Mouse (Mus musculus) intestine, postnatal 0 days (tissue): ENCODE results near the gene Hspg2. TPM values are rescaled to one million over a fixed set of nuclear protein-coding genes. Genes with fewer than 3 reads are reported as not detected.

ENCODE experiments used
- ATAC-seq: fragments of 200-750 bp; cut with Nextera tagmentation; 2 replicates; pipeline ENCODE4 v1.8.0; 2017; ENCODE audit warnings: mild to moderate bottlenecking, moderate TSS enrichment, moderate library complexity
- H3K27ac ChIP-seq: fragments of 300-500 bp; sonication (generic); 2 replicates; pipeline ENCODE4 v1.5.1; 2014; ENCODE audit warnings: mild to moderate bottlenecking, low read depth, low read length, moderate library complexity
- H3K27me3 ChIP-seq: fragments of 300-500 bp; sonication (generic); replicated peaks from 2 replicates; pipeline ENCODE4 v1.6.1; 2014; ENCODE audit warnings: low read length, mixed read lengths; ENCODE audit not compliant: control insufficient read depth, insufficient read depth
- H3K36me3 ChIP-seq: fragments of 300-500 bp; sonication (generic); 2 replicates; pipeline ENCODE4 v1.6.1; 2014; ENCODE audit warnings: mild to moderate bottlenecking, moderate library complexity; ENCODE audit not compliant: control insufficient read depth, insufficient read depth
- H3K4me1 ChIP-seq: fragments of 300-500 bp; sonication (generic); replicated peaks from 2 replicates; pipeline ENCODE4 v1.6.1; 2014; ENCODE audit warnings: antibody characterized with exemption, low read length, mixed read lengths; ENCODE audit not compliant: control insufficient read depth, insufficient read depth
- H3K4me2 ChIP-seq: fragments of 300-500 bp; sonication (generic); replicated peaks from 2 replicates; pipeline ENCODE4 v1.6.1; 2014; ENCODE audit warnings: low read depth, mild to moderate bottlenecking, moderate library complexity
- H3K4me3 ChIP-seq: fragments of 300-500 bp; sonication (generic); 2 replicates; pipeline ENCODE4 v1.5.1; 2014; ENCODE audit warnings: low read depth, low read length
- H3K9ac ChIP-seq: fragments of 300-500 bp; sonication (generic); 2 replicates; pipeline ENCODE4 v1.6.1; 2014; ENCODE audit warnings: mild to moderate bottlenecking, low read depth, low read length
- H3K9me3 ChIP-seq: fragments of 300-500 bp; sonication (generic); 2 replicates; pipeline ENCODE4 v1.6.1; 2016; ENCODE audit warnings: mixed run types; ENCODE audit not compliant: control insufficient read depth
- CTCF ChIP-seq: sonication (generic); IDR thresholded peaks from 2 replicates; pipeline ENCODE4 v1.5.1; 2016; ENCODE audit warnings: low read depth, mild to moderate bottlenecking, control low read depth, antibody characterized with exemption, moderate library complexity
- WGBS: fragments of 180-500 bp; shearing (Covaris S2); extraction: QIAGEN DNeasy Blood & Tissue Kit; methylation state at CpG from one replicate; pipeline ENCODE4 v1.1.7; 2014; 5-methylcytosine and 5-hydroxymethylcytosine counted together
- polyA plus RNA-seq: library from polyadenylated mRNA; unstranded; fragments of >200 nt; fragmentation: Nextera tagmentation; extraction: Ambion mirVana; gene quantifications from 2 replicates; pipeline ENCODE4 v1.2.1, GENCODE M21; 2015

Hspg2 gene
- polyA plus RNA-seq, 1 experiment from 2014 or later: 16.3 TPM

GRCm38 (mm10) chr4:137466991-137467390 lies 1.6 kb upstream of the Hspg2 start:
- ATAC-seq: no peak
- Histone ChIP-seq H3K4me2 (no peak overlapping the region), H3K9me3 (no peaks in the 10 kb centered on the region), H3K4me1 (0 out of 2 replicates have a peak, but pooled peaks cover 2% of the 10 kb centered on the region), H3K36me3 (no peaks in the 10 kb centered on the region), H3K9ac (no peak overlapping the region), H3K27me3 (no peaks in the 10 kb centered on the region), H3K4me3 (no peak overlapping the region), H3K27ac (no peak overlapping the region)
- no peak for TF ChIP-seq CTCF
- 81% methylated on average over 4 of the region's 4 CpGs for WGBS

GRCm38 (mm10) chr4:137467525-137467924 lies 1.0 kb upstream of the Hspg2 start:
- no peak for ATAC-seq
- no peaks in the 10 kb centered on the region for H3K9me3 ChIP-seq
- no peak overlapping the region for H3K27ac ChIP-seq
- H3K4me3 ChIP-seq: no peak overlapping the region
- H3K4me2 ChIP-seq: no peak overlapping the region
- H3K9ac ChIP-seq: no peak overlapping the region
- no peaks in the 10 kb centered on the region for H3K27me3 ChIP-seq
- 85% methylated on average over 2 of the region's 2 CpGs for WGBS
- no peak for TF ChIP-seq CTCF
- H3K36me3 ChIP-seq: no peaks in the 10 kb centered on the region
- no peaks in the 10 kb centered on the region for H3K4me1 ChIP-seq

GRCm38 (mm10) chr4:137469081-137469844 lies 694 bp downstream of the Hspg2 start:
- Histone ChIP-seq H3K27ac (no peak overlapping the region; the same call in 1 of the 2 replicates), H3K36me3 (no peaks in the 10 kb centered on the region), H3K4me1 (no peaks in the 10 kb centered on the region), H3K27me3 (no peaks in the 10 kb centered on the region), H3K9ac (peak overlapping the region; percentile 75), H3K4me3 (peak overlapping the region; percentile 64), H3K9me3 (no peaks in the 10 kb centered on the region), H3K4me2 (peak overlapping the region; percentile 92)
- peak; percentile 11; the same call in 1 of the 2 replicates for ATAC-seq
- peak; percentile 1; the same call in 1 of the 2 replicates for TF ChIP-seq CTCF
- 6% methylated on average over 20 of the region's 20 CpGs for WGBS

GRCm38 (mm10) chr4:137469845-137470692 lies 1.5 kb downstream of the Hspg2 start:
- Histone ChIP-seq H3K9ac (peak overlapping the region; percentile 75; the same call in 1 of the 2 replicates), H3K27ac (no peak overlapping the region), H3K4me1 (no peaks in the 10 kb centered on the region), H3K4me3 (peak overlapping the region; percentile 64), H3K4me2 (peak overlapping the region; percentile 92), H3K27me3 (no peaks in the 10 kb centered on the region), H3K9me3 (no peaks in the 10 kb centered on the region), H3K36me3 (no peaks in the 10 kb centered on the region)
- TF ChIP-seq CTCF: peak; percentile 38
- ATAC-seq: no peak
- WGBS: 41% methylated on average over 15 of the region's 15 CpGs

- ATAC-seq: no peak
- Histone ChIP-seq H3K9me3 (no peaks in the 10 kb centered on the region), H3K27me3 (no peaks in the 10 kb centered on the region), H3K4me3 (peak overlapping the region; percentile 64; the same call in 1 of the 2 replicates), H3K27ac (no peak overlapping the region), H3K9ac (no peak overlapping the region), H3K4me2 (peak overlapping the region; percentile 92), H3K36me3 (no peaks in the 10 kb centered on the region), H3K4me1 (peaks cover 6% of the 10 kb centered on the region; the same call in 1 of the 2 replicates)
- 56% methylated on average over 9 of the region's 9 CpGs for WGBS
- TF ChIP-seq CTCF: no peak
Observed at GRCm38 (mm10) chr4:137470701-137471317, 2.2 kb downstream of the Hspg2 start.

GRCm38 (mm10) chr4:137471326-137471725 lies 2.8 kb downstream of the Hspg2 start:
- Histone ChIP-seq H3K36me3 (no peaks in the 10 kb centered on the region), H3K9ac (no peak overlapping the region), H3K4me1 (peaks cover 10% of the 10 kb centered on the region; the same call in 1 of the 2 replicates), H3K27me3 (no peaks in the 10 kb centered on the region), H3K4me3 (no peak overlapping the region), H3K4me2 (peak overlapping the region; percentile 92), H3K27ac (no peak overlapping the region), H3K9me3 (no peaks in the 10 kb centered on the region)
- whole genome bisulfite sequencing: 65% methylated on average over 8 of the region's 8 CpGs
- no peak for ATAC-seq
- no peak for TF ChIP-seq CTCF
